Mouse (Mus musculus) lung, postnatal 0 days (tissue): ENCODE measurements around the gene Stat1.

Source experiments
- CTCF ChIP-seq: IDR thresholded peaks from 2 replicates; pipeline ENCODE4 v1.5.1; 2016; ENCODE audit warnings: antibody characterized with exemption, mild to moderate bottlenecking
- EP300 ChIP-seq: IDR thresholded peaks from 2 replicates; pipeline ENCODE4 v1.6.1; 2016; ENCODE audit warnings: antibody characterized with exemption, mild to moderate bottlenecking, control low read depth

DNA sequence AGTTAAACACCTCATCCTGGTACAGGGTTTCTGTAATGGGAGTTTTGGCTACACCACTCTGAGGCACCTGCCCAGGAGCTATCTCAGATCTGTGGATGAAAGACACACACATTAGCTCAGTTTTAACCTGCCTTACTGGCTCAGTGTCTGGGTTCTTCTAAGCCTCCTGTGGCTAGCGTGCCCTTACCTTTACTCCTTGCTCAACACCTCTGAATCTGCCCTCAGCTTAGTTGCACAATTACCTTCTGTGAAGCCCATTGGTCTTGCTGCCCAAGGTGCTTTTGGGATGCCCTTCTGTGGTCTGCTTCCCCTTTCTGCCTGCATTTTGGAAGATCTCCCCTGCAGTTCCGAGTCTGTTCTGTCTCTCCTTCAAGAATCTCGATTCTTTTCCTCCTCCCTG is 5.6 kb downstream of the Stat1 start:
- no peak for TF ChIP-seq CTCF
- no peak for TF ChIP-seq EP300
